Mouse (Mus musculus) thymus, postnatal 0 days (tissue): ENCODE data around the gene Topors. TPM values are rescaled to one million over a fixed set of nuclear protein-coding genes. Genes with fewer than 3 reads are reported as not detected.
A peak's percentile ranks its signal among the peaks of the same experiment; 100 is the strongest.
"Not testable (repeated sequence)": the region's sequence is repeated elsewhere in the genome, so short reads cannot be mapped to it uniquely, and the experiment has no call there.

Experiments
- DNase-seq: peaks from one replicate; pipeline ENCODE4 v3.0.0-alpha.2; 2015; ENCODE audit warnings: low spot score
- polyA plus RNA-seq: library from polyadenylated mRNA; unstranded; fragments of >200 nt; fragmentation: Nextera tagmentation; extraction: Ambion mirVana; gene quantifications from 2 replicates; pipeline ENCODE4 v1.2.1, GENCODE M21; 2015

Topors gene
- polyA plus RNA-seq, result 28.6 and 28.9 TPM in 2 replicates

- DNase-seq, result peak; percentile 96
These were observed at the start of gene Topors, which contains the start of gene Smim27 for GRCm38 (mm10) chr4:40269430-40270032. Gene Topors (minus strand): TSS chr4:40269850. Gene Smim27 (plus strand): TSS chr4:40269579.

GRCm38 (mm10) chr4:40317404-40317803 is 47.8 kb upstream of the Topors start:
- DNase-seq, result no peak

GRCm38 (mm10) chr4:40313026-40313425 is 43.4 kb upstream of the Topors start:
- peak; percentile 17 for DNase-seq

GRCm38 (mm10) chr4:40312213-40312612 is 42.6 kb upstream of the Topors start:
- no peak for DNase-seq

GRCm38 (mm10) chr4:40310796-40311383 is 41.2 kb upstream of the Topors start:
- no peak for DNase-seq

GRCm38 (mm10) chr4:40309682-40310081 is 40.0 kb upstream of the Topors start:
- DNase-seq, result no peak

GRCm38 (mm10) chr4:40302445-40303125 is 32.9 kb upstream of the Topors start:
- peak; percentile 49 for DNase-seq

- peak; percentile 84 for DNase-seq
These were observed 31.6 kb upstream of the Topors start for GRCm38 (mm10) chr4:40301076-40301789.

GRCm38 (mm10) chr4:40299169-40299568 is 29.5 kb upstream of the Topors start:
- DNase-seq, result no peak

GRCm38 (mm10) chr4:40291511-40291910 is 21.9 kb upstream of the Topors start:
- not testable (repeated sequence) for DNase-seq

GRCm38 (mm10) chr4:40289046-40289445 is 19.4 kb upstream of the Topors start:
- DNase-seq, result no peak

GRCm38 (mm10) chr4:40287415-40287814 is 17.8 kb upstream of the Topors start:
- DNase-seq, result peak; percentile 40

- DNase-seq, result peak; percentile 74
These were observed 15.9 kb upstream of the Topors start for GRCm38 (mm10) chr4:40285582-40285981.

- peak; percentile 95 for DNase-seq
These were observed 9.7 kb upstream of the Topors start, which contains the start of gene Ndufb6 for GRCm38 (mm10) chr4:40279276-40279900. Gene Ndufb6 (minus strand): TSS chr4:40279421.

GRCm38 (mm10) chr4:40278880-40279275 is 9.2 kb upstream of the Topors start:
- DNase-seq, result no peak

GRCm38 (mm10) chr4:40268835-40269234 is 815 bp downstream of the Topors start:
- no peak for DNase-seq

- peak; percentile 97 for DNase-seq
These were observed 1.3 kb downstream of the Topors start for GRCm38 (mm10) chr4:40268204-40268813.

- DNase-seq, result no peak
These were observed 2.0 kb downstream of the Topors start for GRCm38 (mm10) chr4:40267681-40268080.

GRCm38 (mm10) chr4:40264321-40264720 is 5.3 kb downstream of the Topors start:
- DNase-seq, result no peak

GRCm38 (mm10) chr4:40254385-40255103 is 15.1 kb downstream of the Topors start:
- no peak for DNase-seq
